Mouse (Mus musculus) left cerebral cortex, postnatal 25 days (tissue): ENCODE measurements around the gene Treml1. TPM values are rescaled to one million over a fixed set of nuclear protein-coding genes. Genes with fewer than 3 reads are reported as not detected.
A peak's percentile ranks its signal among the peaks of the same experiment; 100 is the strongest.

Experiments used
- DNase-seq, 2 experiments: peaks; one replicate each; pipeline ENCODE4 v3.0.0; 2022; ENCODE audit warnings: low spot score in 2 of 2, mixed read lengths in 1 of 2
- intact Hi-C: fragments of 180-260 bp; cut with DNase I; formaldehyde crosslinking; loops from one replicate; pipeline ENCODE4 v1.15.1; 2025
- total RNA-seq, 2 experiments: library from RNA; stranded (reverse); gene quantifications; 2 replicates each; pipeline ENCODE4 v1.2.3; 2021

Treml1 gene
- total RNA-seq, 2 experiments from 2014 or later: not detected

GRCm38 (mm10) chr17:48402751-48403150, 43.0 kb downstream of the Treml1 start:
- no peak for DNase-seq
- intact Hi-C loops: loop anchor here (10.0 kb wide), 1 partner anchor 528 kb away; no protein-coding TSS in a partner anchor

GRCm38 (mm10) chr17:48403848-48404247, 44.1 kb downstream of the Treml1 start:
- DNase-seq: no peak
- intact Hi-C loops: loop anchor here (10.0 kb wide), 1 partner anchor 529 kb away; no protein-coding TSS in a partner anchor

- DNase-seq: no peak
- intact Hi-C loops: loop anchor here (5.0 to 10.0 kb wide), 4 partner anchors 57 to 530 kb away; partner anchors contain the start of gene Trem2
Observed at GRCm38 (mm10) chr17:48404706-48405105, 45.0 kb downstream of the Treml1 start.

GRCm38 (mm10) chr17:48407154-48407553, 47.4 kb downstream of the Treml1 start:
- intact Hi-C loops: loop anchor here (5.0 to 10.0 kb wide), 4 partner anchors 60 to 532 kb away; partner anchors contain the start of gene Trem2
- DNase-seq: peak in 1 of 2 experiments; percentile 73

GRCm38 (mm10) chr17:48407910-48408525, 48.3 kb downstream of the Treml1 start:
- intact Hi-C loops: loop anchor here (5.0 to 10.0 kb wide), 4 partner anchors 61 to 533 kb away; partner anchors contain the start of gene Trem2
- no peak for DNase-seq

GRCm38 (mm10) chr17:48408526-48409291, 49.0 kb downstream of the Treml1 start:
- intact Hi-C loops: loop anchor here (1.0 to 10.0 kb wide), 5 partner anchors 35 to 534 kb away; partner anchors contain the start of gene Trem2

GRCm38 (mm10) chr17:48409380-48410298, 49.9 kb downstream of the Treml1 start, which contains the start of the genes Nfya and Oard1:
TSS of gene Nfya (minus strand) at chr17:48409906.
TSS of gene Oard1 (plus strand) at chr17:48410014.
- peak; percentile 99 to 100 for DNase-seq
- intact Hi-C loops: loop anchor here (1.0 to 10.0 kb wide), 5 partner anchors 36 to 535 kb away; partner anchors contain the start of gene Trem2

More at GRCm38 (mm10) chr17:48408526-48409291, 49.0 kb downstream of the Treml1 start:
- DNase-seq: peak; percentile 65 to 70

GRCm38 (mm10) chr17:48410299-48410785, 50.6 kb downstream of the Treml1 start:
- intact Hi-C loops: no loop called here

GRCm38 (mm10) chr17:48411241-48411640, 51.5 kb downstream of the Treml1 start:
- intact Hi-C loops: no loop called here
- no peak for DNase-seq

More at GRCm38 (mm10) chr17:48410299-48410785, 50.6 kb downstream of the Treml1 start:
- DNase-seq: no peak

- intact Hi-C loops: loop anchor here (2.0 to 5.0 kb wide), 2 partner anchors 187 to 756 kb away; no protein-coding TSS in a partner anchor
- no peak for DNase-seq
Observed at GRCm38 (mm10) chr17:48416011-48416410, 56.3 kb downstream of the Treml1 start.

Other genes with a start within 250 kb of the Treml1 start
- gene 9830107B12Rik, start 213.6 kb upstream of the Treml1 start, total RNA-seq: not detected
- gene A530064D06Rik, start 192.6 kb upstream of the Treml1 start, total RNA-seq: not detected
- not detected for gene Trem1, start 127.1 kb upstream of the Treml1 start, total RNA-seq
- under 1 TPM; 0.34 to 0.37 TPM for gene Trem3, start 112.1 kb upstream of the Treml1 start, total RNA-seq
- gene Treml4, start 95.6 kb upstream of the Treml1 start, total RNA-seq: not detected
- under 1 TPM; 0.18 to 0.57 TPM for gene Treml2, start 60.4 kb upstream of the Treml1 start, total RNA-seq
- under 1 TPM; 0.07 to 0.11 TPM for gene B430306N03Rik, start 43.8 kb upstream of the Treml1 start, total RNA-seq
- 10 to 100 TPM in 1 of 2 experiments, 1 to 10 TPM in 1; 8.1 to 13.8 TPM for gene Trem2, start 13.5 kb upstream of the Treml1 start, total RNA-seq
- 10 to 100 TPM; 27.5 to 31.8 TPM for gene Nfya, start 50.0 kb downstream of the Treml1 start, total RNA-seq
- gene Oard1, start 50.1 kb downstream of the Treml1 start, total RNA-seq: 1 to 10 TPM; 7.8 to 9.5 TPM
- gene Apobec2, start 73.0 kb downstream of the Treml1 start, total RNA-seq: not detected
- gene Tspo2, start 91.6 kb downstream of the Treml1 start, total RNA-seq: not detected
- under 1 TPM; 0.11 to 0.27 TPM for gene Unc5cl, start 95.0 kb downstream of the Treml1 start, total RNA-seq